Mouse (Mus musculus): ENCODE results near the gene Synm. TPM values are rescaled to one million over a fixed set of nuclear protein-coding genes. Genes with fewer than 3 reads are reported as not detected.

Gene Synm
- polyA plus RNA-seq, 1 experiment from 2014 or later = 5.1 TPM

GRCm38 (mm10) chr7:67713820-67714510, 45.6 kb downstream of the Synm start:
- WGBS = 38% methylated on average over 19 of the region's 19 CpGs
- Histone ChIP-seq H3K27me3 (ENCODE audit: insufficient read depth, poor library complexity, severe bottlenecking) (no peaks in the 10 kb centered on the region), H3K9me3 (no peaks in the 10 kb centered on the region), H3K4me1 (peaks cover 52% of the 10 kb centered on the region), H3K36me3 (peaks cover 43% of the 10 kb centered on the region), H3K4me3 (0 out of 2 replicates have a peak overlapping the region, but pooled peaks have one; percentile 31), H3K27ac (peak overlapping the region; percentile 77)
- peak; percentile 87 for DNase-seq (ENCODE audit: low spot score)

- Histone ChIP-seq H3K27ac (peak overlapping the region; percentile 72), H3K36me3 (peaks cover 43% of the 10 kb centered on the region), H3K27me3 (ENCODE audit: insufficient read depth, poor library complexity, severe bottlenecking) (no peaks in the 10 kb centered on the region), H3K4me1 (peaks cover 37% of the 10 kb centered on the region), H3K9me3 (no peaks in the 10 kb centered on the region), H3K4me3 (no peak overlapping the region)
- no peak for DNase-seq (ENCODE audit: low spot score)
- 54% methylated on average over 7 of the region's 7 CpGs for WGBS
Measured at GRCm38 (mm10) chr7:67710216-67710615, 49.3 kb downstream of the Synm start.

- H3K27ac ChIP-seq = 0 out of 2 replicates have a peak overlapping the region, but pooled peaks have one; percentile 42
- H3K9me3 ChIP-seq = no peaks in the 10 kb centered on the region
- H3K36me3 ChIP-seq = peaks cover 41% of the 10 kb centered on the region
- H3K4me3 ChIP-seq = no peak overlapping the region
- no peaks in the 10 kb centered on the region for H3K27me3 ChIP-seq (ENCODE audit: insufficient read depth, poor library complexity, severe bottlenecking)
- peaks cover 36% of the 10 kb centered on the region for H3K4me1 ChIP-seq
- DNase-seq (ENCODE audit: low spot score) = no peak
- 91% methylated on average over 6 of the region's 6 CpGs for WGBS
Measured at GRCm38 (mm10) chr7:67708160-67708559, 51.4 kb downstream of the Synm start.

- Histone ChIP-seq H3K27ac (peak overlapping the region; percentile 77), H3K4me3 (no peak overlapping the region), H3K9me3 (no peaks in the 10 kb centered on the region), H3K4me1 (peaks cover 55% of the 10 kb centered on the region), H3K27me3 (ENCODE audit: insufficient read depth, poor library complexity, severe bottlenecking) (no peaks in the 10 kb centered on the region), H3K36me3 (peaks cover 31% of the 10 kb centered on the region)
- DNase-seq (ENCODE audit: low spot score) = no peak
- 55% methylated on average over 17 of the region's 17 CpGs for WGBS
Measured at GRCm38 (mm10) chr7:67701252-67701914, 58.2 kb downstream of the Synm start.

- H3K4me1 ChIP-seq = peaks cover 53% of the 10 kb centered on the region
- H3K36me3 ChIP-seq = peaks cover 30% of the 10 kb centered on the region
- no peaks in the 10 kb centered on the region for H3K27me3 ChIP-seq (ENCODE audit: insufficient read depth, poor library complexity, severe bottlenecking)
- no peak overlapping the region for H3K4me3 ChIP-seq
- H3K9me3 ChIP-seq = no peaks in the 10 kb centered on the region
- DNase-seq (ENCODE audit: low spot score) = no peak
- H3K27ac ChIP-seq = peak overlapping the region; percentile 77
Measured at GRCm38 (mm10) chr7:67700846-67701245, 58.7 kb downstream of the Synm start.

- H3K27ac ChIP-seq = no peak overlapping the region
- peaks cover 39% of the 10 kb centered on the region for H3K4me1 ChIP-seq
- H3K4me3 ChIP-seq = no peak overlapping the region
- H3K36me3 ChIP-seq = peaks cover 27% of the 10 kb centered on the region
- 87% methylated on average over 4 of the region's 4 CpGs for WGBS
- H3K9me3 ChIP-seq = no peaks in the 10 kb centered on the region
- no peaks in the 10 kb centered on the region for H3K27me3 ChIP-seq (ENCODE audit: insufficient read depth, poor library complexity, severe bottlenecking)
- no peak for DNase-seq (ENCODE audit: low spot score)
Measured at GRCm38 (mm10) chr7:67699301-67699700, 60.2 kb downstream of the Synm start.

- no peak for DNase-seq (ENCODE audit: low spot score)
- H3K4me1 ChIP-seq = peaks cover 31% of the 10 kb centered on the region
- H3K4me3 ChIP-seq = no peak overlapping the region
- H3K27me3 ChIP-seq (ENCODE audit: insufficient read depth, poor library complexity, severe bottlenecking) = no peaks in the 10 kb centered on the region
- no peak overlapping the region for H3K27ac ChIP-seq
- 88% methylated on average over 28 of the region's 28 CpGs for WGBS
- H3K36me3 ChIP-seq = peaks cover 27% of the 10 kb centered on the region
- no peaks in the 10 kb centered on the region for H3K9me3 ChIP-seq
Measured at GRCm38 (mm10) chr7:67697892-67698630, 61.5 kb downstream of the Synm start.

- peaks cover 18% of the 10 kb centered on the region for H3K36me3 ChIP-seq
- WGBS = 79% methylated on average over 7 of the region's 7 CpGs
- H3K9me3 ChIP-seq = no peaks in the 10 kb centered on the region
- no peak overlapping the region for H3K27ac ChIP-seq
- H3K4me1 ChIP-seq = peaks cover 30% of the 10 kb centered on the region
- no peak for DNase-seq (ENCODE audit: low spot score)
- H3K27me3 ChIP-seq (ENCODE audit: insufficient read depth, poor library complexity, severe bottlenecking) = no peaks in the 10 kb centered on the region
- H3K4me3 ChIP-seq = no peak overlapping the region
Measured at GRCm38 (mm10) chr7:67695906-67696305, 63.6 kb downstream of the Synm start.

GRCm38 (mm10) chr7:67692791-67693538, 66.6 kb downstream of the Synm start:
- H3K36me3 ChIP-seq = peaks cover 7% of the 10 kb centered on the region; the same call in 1 of the 2 replicates
- H3K4me1 ChIP-seq = peaks cover 38% of the 10 kb centered on the region
- no peak overlapping the region for H3K4me3 ChIP-seq
- H3K27ac ChIP-seq = 0 out of 2 replicates have a peak overlapping the region, but pooled peaks have one; percentile 7
- H3K27me3 ChIP-seq (ENCODE audit: insufficient read depth, poor library complexity, severe bottlenecking) = no peaks in the 10 kb centered on the region
- DNase-seq (ENCODE audit: low spot score) = no peak
- 88% methylated on average over 23 of the region's 23 CpGs for WGBS
- H3K9me3 ChIP-seq = no peaks in the 10 kb centered on the region

- Histone ChIP-seq H3K4me3 (no peak overlapping the region), H3K9me3 (no peaks in the 10 kb centered on the region), H3K36me3 (peaks cover 4% of the 10 kb centered on the region; the same call in 1 of the 2 replicates), H3K27ac (0 out of 2 replicates have a peak overlapping the region, but pooled peaks have one; percentile 71), H3K4me1 (peaks cover 38% of the 10 kb centered on the region), H3K27me3 (ENCODE audit: insufficient read depth, poor library complexity, severe bottlenecking) (no peaks in the 10 kb centered on the region)
- 30% methylated on average over 3 of the region's 3 CpGs for WGBS
- no peak for DNase-seq (ENCODE audit: low spot score)
Measured at GRCm38 (mm10) chr7:67692141-67692540, 67.4 kb downstream of the Synm start.

- no peaks in the 10 kb centered on the region for H3K36me3 ChIP-seq
- H3K9me3 ChIP-seq = no peaks in the 10 kb centered on the region
- H3K4me1 ChIP-seq = peaks cover 38% of the 10 kb centered on the region
- DNase-seq (ENCODE audit: low spot score) = no peak
- 29% methylated on average over 6 of the region's 6 CpGs for WGBS
- no peak overlapping the region for H3K4me3 ChIP-seq
- H3K27ac ChIP-seq = peak overlapping the region; percentile 71
- no peaks in the 10 kb centered on the region for H3K27me3 ChIP-seq (ENCODE audit: insufficient read depth, poor library complexity, severe bottlenecking)
Measured at GRCm38 (mm10) chr7:67691036-67691435, 68.5 kb downstream of the Synm start.

- Histone ChIP-seq H3K4me3 (no peak overlapping the region), H3K9me3 (no peaks in the 10 kb centered on the region), H3K36me3 (peaks cover 10% of the 10 kb centered on the region), H3K27me3 (ENCODE audit: insufficient read depth, poor library complexity, severe bottlenecking) (no peaks in the 10 kb centered on the region), H3K27ac (no peak overlapping the region), H3K4me1 (peaks cover 38% of the 10 kb centered on the region)
- 79% methylated on average over 7 of the region's 7 CpGs for WGBS
- DNase-seq (ENCODE audit: low spot score) = no peak
Measured at GRCm38 (mm10) chr7:67689793-67690192, 69.7 kb downstream of the Synm start.

Measured in heart, embryonic 10.5 days (tissue).